Mouse (Mus musculus): ENCODE measurements at regions not wholly inside any gene's neighbourhood (a gene's known extent, or its start where the extent isn't known, plus 50 kb on each side); places are given as distances from the start of the nearest gene placed in this dataset.

DNA sequence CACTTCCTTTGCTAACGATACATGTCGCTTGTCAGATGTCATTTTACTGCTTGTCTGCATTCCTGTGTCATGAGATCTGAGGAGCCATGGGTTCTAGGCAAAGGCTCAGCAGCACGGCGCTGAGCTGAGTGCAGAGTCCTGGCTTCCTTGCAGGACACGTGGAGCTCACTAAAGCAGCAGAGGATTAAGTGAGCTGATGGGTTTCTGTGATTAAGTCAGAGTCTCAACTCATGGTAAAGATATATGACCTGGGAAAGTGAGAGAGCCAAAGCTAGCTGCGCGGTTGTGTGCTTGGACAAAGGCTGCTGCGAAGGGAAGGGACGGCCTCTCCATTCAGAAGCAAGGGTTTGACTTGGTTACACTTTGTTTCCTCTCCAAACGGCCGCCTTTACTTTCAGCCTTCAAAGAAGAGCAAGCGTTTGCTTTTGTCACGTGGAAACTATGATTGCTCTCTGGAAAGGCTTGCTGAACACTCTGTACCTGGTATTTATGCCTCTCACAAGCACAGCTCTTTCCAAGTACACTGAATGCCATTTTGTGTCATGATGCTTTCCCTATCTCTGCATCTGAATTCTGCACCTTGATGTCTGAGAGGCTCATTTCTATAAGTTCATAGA, 292.5 kb downstream of the Klf5 start:
- no peak overlapping the region for H3K27ac ChIP-seq (replicated peaks)
- H3K4me1 ChIP-seq = peaks cover 9% of the 10 kb centered on the region
- no peak overlapping the region for H3K4me3 ChIP-seq
- H3K36me3 ChIP-seq = no peaks in the 10 kb centered on the region
- no peaks in the 10 kb centered on the region for H3K27me3 ChIP-seq (replicated peaks)
- peak overlapping the region; percentile 25; the same call in 1 of the 2 replicates for H3K4me2 ChIP-seq
- no peak for ATAC-seq (ENCODE audit: extremely low read depth, insufficient number of reproducible peaks, low FRiP score, low TSS enrichment)
- no peaks in the 10 kb centered on the region for H3K9me3 ChIP-seq
- no peak overlapping the region for H3K9ac ChIP-seq
- WGBS = 47% methylated on average over 13 of the region's 13 CpGs

DNA sequence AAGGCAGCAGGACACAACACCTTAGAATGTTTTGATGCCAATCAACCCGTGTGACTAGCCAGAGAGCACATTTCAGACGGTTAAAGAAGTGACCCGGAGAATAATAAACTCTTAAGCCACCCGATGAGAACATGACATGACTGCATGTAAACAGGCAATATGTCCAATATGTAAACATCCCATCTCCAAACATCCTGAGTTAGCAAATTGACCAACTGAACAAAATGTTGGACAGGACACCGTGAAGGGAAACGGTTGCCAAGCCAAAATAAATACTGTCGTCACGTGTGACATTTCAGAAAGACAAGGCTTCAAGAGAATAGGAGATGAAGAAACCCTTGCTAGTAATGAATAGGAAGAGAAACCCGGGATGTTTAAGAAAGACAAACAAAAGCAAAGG, 294.4 kb downstream of the Klf5 start:
- Histone ChIP-seq H3K4me1 (peaks cover 9% of the 10 kb centered on the region), H3K27me3 (replicated peaks) (no peaks in the 10 kb centered on the region), H3K27ac (replicated peaks) (no peak overlapping the region), H3K4me2 (no peak overlapping the region), H3K36me3 (no peaks in the 10 kb centered on the region), H3K9me3 (no peaks in the 10 kb centered on the region), H3K4me3 (no peak overlapping the region), H3K9ac (no peak overlapping the region)
- ATAC-seq (ENCODE audit: extremely low read depth, insufficient number of reproducible peaks, low FRiP score, low TSS enrichment) = no peak
- 63% methylated on average over 9 of the region's 9 CpGs for WGBS

DNA sequence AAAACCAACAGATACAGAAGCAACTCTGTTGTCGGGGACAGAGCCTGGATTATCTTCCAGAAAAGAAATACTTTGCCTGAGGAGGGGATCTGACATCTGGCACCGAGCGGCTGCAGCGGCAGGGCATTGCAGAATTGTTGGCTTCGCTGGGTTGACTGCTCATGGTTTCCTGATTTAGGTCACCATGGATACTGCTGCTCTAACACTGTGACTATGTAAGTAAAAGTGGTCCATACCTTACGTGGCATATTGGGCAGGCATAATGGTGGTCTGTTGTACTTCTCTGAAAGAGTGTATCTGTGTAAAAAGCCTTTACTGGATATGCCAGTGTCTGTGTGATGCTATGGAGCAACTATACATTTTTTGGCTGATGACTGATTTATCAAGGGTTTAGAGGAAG, 295.4 kb downstream of the Klf5 start:
- Histone ChIP-seq H3K36me3 (no peaks in the 10 kb centered on the region), H3K4me1 (peaks cover 9% of the 10 kb centered on the region), H3K27ac (replicated peaks) (no peak overlapping the region), H3K27me3 (replicated peaks) (no peaks in the 10 kb centered on the region), H3K4me3 (no peak overlapping the region), H3K9me3 (no peaks in the 10 kb centered on the region), H3K9ac (no peak overlapping the region), H3K4me2 (no peak overlapping the region)
- WGBS = 56% methylated on average over 6 of the region's 6 CpGs
- no peak for ATAC-seq (ENCODE audit: extremely low read depth, insufficient number of reproducible peaks, low FRiP score, low TSS enrichment)

DNA sequence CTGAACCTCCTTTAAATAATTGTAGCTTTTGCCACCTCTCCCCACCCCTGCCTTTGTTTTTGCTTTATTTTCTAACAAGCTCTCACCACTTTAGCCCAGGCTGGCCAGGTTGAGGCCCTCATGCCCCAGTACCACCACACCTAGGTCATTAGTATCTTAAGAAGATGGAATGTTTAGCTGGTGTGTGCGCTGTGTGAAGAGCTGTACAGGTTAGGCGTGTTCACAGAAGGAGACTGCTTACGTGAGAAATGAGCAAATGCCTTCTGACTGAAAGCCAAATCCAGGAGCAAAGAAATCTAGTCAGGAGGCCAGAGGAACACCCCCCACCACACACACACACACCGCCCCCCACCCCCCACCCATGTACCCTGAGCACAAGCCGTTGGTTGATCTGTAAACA, 303.4 kb downstream of the Klf5 start:
- no peak overlapping the region for H3K9ac ChIP-seq
- H3K27ac ChIP-seq (replicated peaks) = no peak overlapping the region
- no peak overlapping the region for H3K4me2 ChIP-seq
- no peak for ATAC-seq (ENCODE audit: extremely low read depth, insufficient number of reproducible peaks, low FRiP score, low TSS enrichment)
- 73% methylated on average over 5 of the region's 5 CpGs for WGBS
- H3K4me1 ChIP-seq = no peaks in the 10 kb centered on the region
- no peak overlapping the region for H3K4me3 ChIP-seq
- H3K36me3 ChIP-seq = no peaks in the 10 kb centered on the region
- no peaks in the 10 kb centered on the region for H3K9me3 ChIP-seq
- no peaks in the 10 kb centered on the region for H3K27me3 ChIP-seq (replicated peaks)

DNA sequence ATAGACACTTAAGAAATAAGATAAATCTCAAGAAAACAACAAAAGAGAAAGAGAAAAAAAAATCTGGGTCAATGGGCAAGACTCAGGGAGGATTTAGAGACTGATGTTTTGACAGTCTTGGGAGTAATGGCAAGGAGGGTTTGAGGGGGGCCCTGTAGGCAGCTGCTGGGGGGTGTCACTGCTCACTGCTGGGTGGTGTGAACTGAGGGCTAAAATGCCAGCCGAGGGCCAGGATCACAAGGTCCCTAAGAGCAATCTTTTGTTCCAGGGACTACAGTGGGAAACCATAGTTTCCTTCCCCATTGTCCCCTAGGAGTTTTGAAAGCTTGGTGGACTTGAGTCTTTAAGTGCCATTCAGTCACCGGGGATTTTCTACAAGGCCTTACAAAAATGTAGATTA, 304.8 kb downstream of the Klf5 start:
- 58% methylated on average over 2 of the region's 2 CpGs for WGBS

DNA sequence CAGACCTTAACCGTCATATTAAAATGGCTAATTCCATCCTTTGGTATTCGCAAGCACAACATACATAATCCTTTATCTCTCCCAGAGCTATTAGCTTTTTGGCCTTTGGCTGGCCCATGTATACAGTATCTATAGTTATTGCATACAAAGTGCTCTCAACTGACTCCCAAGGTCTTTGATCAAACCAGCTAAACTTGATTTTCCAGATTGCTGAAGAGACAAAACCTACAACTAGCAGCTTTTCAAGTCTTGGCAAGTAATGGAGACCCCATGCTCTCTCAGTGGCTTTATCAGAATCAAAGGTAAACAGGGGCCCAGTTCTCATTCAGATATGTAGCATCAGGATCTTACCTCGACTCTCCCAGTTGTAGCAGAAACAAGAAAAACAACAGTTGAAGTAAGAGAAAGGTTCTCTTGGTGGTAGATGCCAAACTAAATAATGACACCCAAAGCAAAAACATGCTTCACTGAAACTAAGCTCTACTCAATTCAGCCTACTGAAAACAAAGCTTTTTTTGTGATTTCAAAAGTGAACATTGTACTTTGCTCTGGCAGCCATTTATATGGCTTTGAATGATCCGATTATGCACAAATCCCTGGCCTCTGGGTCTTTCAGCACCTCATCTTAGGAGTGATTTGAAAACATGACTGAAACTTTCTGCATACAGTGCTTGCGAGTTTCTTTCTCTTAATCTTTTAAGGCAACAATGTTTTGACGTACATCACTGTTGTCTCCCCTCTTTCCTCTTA, 307.0 kb downstream of the Klf5 start:
- Histone ChIP-seq H3K36me3 (no peaks in the 10 kb centered on the region), H3K4me2 (no peak overlapping the region), H3K27me3 (replicated peaks) (no peaks in the 10 kb centered on the region), H3K9ac (no peak overlapping the region), H3K9me3 (no peaks in the 10 kb centered on the region), H3K27ac (replicated peaks) (no peak overlapping the region), H3K4me1 (no peaks in the 10 kb centered on the region), H3K4me3 (no peak overlapping the region)
- 63% methylated on average over 6 of the region's 6 CpGs for WGBS
- no peak for ATAC-seq (ENCODE audit: extremely low read depth, insufficient number of reproducible peaks, low FRiP score, low TSS enrichment)

More for the DNA sequence above, 304.8 kb downstream of the Klf5 start:
- no peak for ATAC-seq (ENCODE audit: extremely low read depth, insufficient number of reproducible peaks, low FRiP score, low TSS enrichment)
- H3K27me3 ChIP-seq (replicated peaks) = no peaks in the 10 kb centered on the region
- H3K36me3 ChIP-seq = no peaks in the 10 kb centered on the region
- no peaks in the 10 kb centered on the region for H3K9me3 ChIP-seq
- no peak overlapping the region for H3K27ac ChIP-seq (replicated peaks)
- no peak overlapping the region for H3K4me3 ChIP-seq
- no peak overlapping the region for H3K4me2 ChIP-seq
- no peak overlapping the region for H3K9ac ChIP-seq
- H3K4me1 ChIP-seq = no peaks in the 10 kb centered on the region

DNA sequence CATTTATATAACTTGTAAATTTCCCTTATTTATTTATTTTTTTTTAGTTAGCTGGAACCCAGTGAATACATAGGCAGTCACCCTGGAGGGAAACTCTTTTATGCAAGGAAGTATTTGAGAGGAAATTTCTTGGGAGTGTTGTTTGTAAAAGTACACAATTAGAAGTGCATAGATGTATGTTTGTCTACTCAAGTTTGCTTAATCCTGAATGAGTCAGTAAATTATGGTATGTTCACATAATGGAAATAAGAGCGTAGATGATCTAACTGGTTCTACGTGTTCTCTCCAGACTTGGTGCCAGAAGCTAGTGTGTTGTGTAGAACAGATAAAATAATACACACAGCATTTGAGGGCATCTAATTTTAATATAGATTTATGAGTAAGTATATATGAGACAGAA, 310.5 kb downstream of the Klf5 start:
- Histone ChIP-seq H3K4me1 (no peaks in the 10 kb centered on the region), H3K9ac (no peak overlapping the region), H3K4me3 (no peak overlapping the region), H3K4me2 (no peak overlapping the region), H3K36me3 (no peaks in the 10 kb centered on the region), H3K9me3 (no peaks in the 10 kb centered on the region), H3K27ac (replicated peaks) (no peak overlapping the region), H3K27me3 (replicated peaks) (no peaks in the 10 kb centered on the region)
- no peak for ATAC-seq (ENCODE audit: extremely low read depth, insufficient number of reproducible peaks, low FRiP score, low TSS enrichment)
- WGBS = 85% methylated on average over 2 of the region's 2 CpGs

DNA sequence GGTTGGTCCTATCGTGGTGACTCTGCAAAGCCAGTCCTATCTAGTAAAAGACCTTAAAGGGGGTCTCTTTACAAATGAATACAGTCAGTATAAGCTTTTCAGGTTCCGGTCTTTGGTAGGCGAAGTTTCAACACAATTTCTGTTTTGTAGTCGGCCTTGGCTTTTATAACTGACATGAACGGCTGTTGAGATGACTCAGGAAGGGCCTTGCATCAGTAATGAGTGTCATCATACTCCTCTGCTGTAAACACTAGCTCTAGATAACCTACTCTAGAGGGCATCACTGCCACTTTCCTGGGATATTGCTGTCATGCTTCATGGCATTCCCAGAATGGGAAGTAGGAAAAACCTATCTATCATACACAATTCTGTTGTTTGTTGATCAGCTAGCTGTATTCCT, 312.9 kb downstream of the Klf5 start:
- Histone ChIP-seq H3K4me2 (no peak overlapping the region), H3K9ac (no peak overlapping the region), H3K36me3 (no peaks in the 10 kb centered on the region), H3K4me1 (no peaks in the 10 kb centered on the region), H3K27ac (replicated peaks) (no peak overlapping the region), H3K9me3 (no peaks in the 10 kb centered on the region), H3K27me3 (replicated peaks) (no peaks in the 10 kb centered on the region), H3K4me3 (no peak overlapping the region)
- WGBS = 85% methylated on average over 5 of the region's 5 CpGs
- ATAC-seq (ENCODE audit: extremely low read depth, insufficient number of reproducible peaks, low FRiP score, low TSS enrichment) = no peak

DNA sequence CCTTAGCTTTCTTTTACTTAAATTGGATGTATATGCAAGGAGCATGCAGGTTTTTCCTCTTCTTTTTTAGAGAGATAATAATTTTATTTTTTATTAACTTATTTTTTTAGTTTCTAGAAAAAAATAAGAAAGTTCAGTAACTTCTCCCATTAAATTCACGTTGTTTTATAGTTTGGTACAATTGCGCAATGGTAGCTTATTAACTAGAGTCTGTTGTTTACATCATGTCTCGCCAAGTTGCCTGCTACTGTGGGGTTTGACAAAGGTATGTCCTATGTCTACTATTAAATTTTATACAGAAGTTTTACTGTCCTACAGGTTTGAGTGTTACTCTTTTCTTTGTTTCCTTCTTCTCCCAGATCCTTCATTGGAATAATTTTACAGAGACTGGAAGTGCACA, 313.6 kb downstream of the Klf5 start:
- WGBS = 83% methylated on average over 3 of the region's 3 CpGs
- Histone ChIP-seq H3K4me1 (peaks cover 6% of the 10 kb centered on the region), H3K4me2 (no peak overlapping the region)

DNA sequence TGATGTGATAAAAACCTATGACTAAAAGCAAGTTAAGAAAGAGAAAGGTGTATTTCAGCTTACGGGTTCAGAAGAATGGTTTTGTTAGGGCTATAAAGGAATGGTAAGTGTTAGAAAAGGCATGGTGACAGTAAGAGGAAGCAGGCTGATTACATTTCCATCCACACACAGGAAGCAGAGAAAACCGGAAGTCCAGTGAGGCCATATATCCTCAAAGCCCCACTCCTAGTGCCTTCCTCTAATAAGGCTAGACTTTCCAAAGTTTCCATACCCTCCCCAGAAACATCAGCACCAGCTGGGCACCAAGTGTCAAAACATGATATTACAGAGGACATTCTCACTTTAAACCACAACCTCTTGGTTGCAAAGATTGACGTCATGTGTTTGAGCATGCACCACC, 316.3 kb downstream of the Klf5 start:
- Histone ChIP-seq H3K27ac (replicated peaks) (no peak overlapping the region), H3K4me1 (peaks cover 11% of the 10 kb centered on the region), H3K9me3 (no peaks in the 10 kb centered on the region), H3K4me2 (no peak overlapping the region), H3K4me3 (no peak overlapping the region), H3K9ac (no peak overlapping the region), H3K27me3 (replicated peaks) (no peaks in the 10 kb centered on the region), H3K36me3 (no peaks in the 10 kb centered on the region)
- 68% methylated on average over 3 of the region's 3 CpGs for WGBS
- no peak for ATAC-seq (ENCODE audit: extremely low read depth, insufficient number of reproducible peaks, low FRiP score, low TSS enrichment)

More for the DNA sequence above, 313.6 kb downstream of the Klf5 start:
- Histone ChIP-seq H3K9ac (no peak overlapping the region), H3K27ac (replicated peaks) (no peak overlapping the region), H3K4me3 (no peak overlapping the region), H3K9me3 (no peaks in the 10 kb centered on the region), H3K27me3 (replicated peaks) (no peaks in the 10 kb centered on the region), H3K36me3 (no peaks in the 10 kb centered on the region)
- ATAC-seq (ENCODE audit: extremely low read depth, insufficient number of reproducible peaks, low FRiP score, low TSS enrichment) = no peak

DNA sequence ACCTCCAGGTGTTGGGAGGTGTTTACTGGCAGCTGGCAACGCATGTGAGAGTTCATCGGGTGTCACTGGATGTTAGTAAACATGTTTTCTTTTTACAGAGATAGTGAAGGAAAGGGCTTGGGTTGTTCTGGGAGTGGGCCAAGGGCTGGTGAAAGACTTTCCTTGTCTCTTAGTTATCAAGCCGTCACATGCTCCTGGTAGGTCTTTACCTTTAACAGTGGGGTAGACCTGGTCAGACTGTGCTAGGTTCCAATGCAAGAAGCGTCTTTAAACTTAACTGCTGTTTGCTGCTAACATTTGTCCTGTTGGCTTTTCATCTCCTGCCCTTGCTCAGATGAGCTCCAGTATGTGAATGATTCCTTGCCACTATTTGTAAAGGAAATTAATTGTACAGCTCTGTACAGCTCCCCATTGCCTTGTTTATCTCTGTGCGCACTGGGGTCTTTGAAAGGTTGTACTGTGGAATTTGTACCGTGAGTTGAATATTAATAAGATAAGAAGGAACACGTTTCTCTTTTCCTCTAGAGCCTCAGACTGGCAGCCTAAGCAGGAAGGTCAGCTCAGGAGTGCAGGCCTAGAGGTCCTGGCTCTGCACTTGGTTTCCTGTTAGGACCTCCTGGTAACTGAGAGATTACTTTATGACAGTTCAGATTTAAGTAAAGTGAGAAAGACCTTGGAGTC, 318.3 kb downstream of the Klf5 start:
- Histone ChIP-seq H3K9me3 (no peaks in the 10 kb centered on the region), H3K4me2 (no peak overlapping the region), H3K4me3 (no peak overlapping the region), H3K27ac (replicated peaks) (0 out of 2 replicates have a peak overlapping the region, but pooled peaks have one; percentile 3), H3K9ac (no peak overlapping the region), H3K27me3 (replicated peaks) (no peaks in the 10 kb centered on the region), H3K36me3 (no peaks in the 10 kb centered on the region), H3K4me1 (peaks cover 11% of the 10 kb centered on the region)
- ATAC-seq (ENCODE audit: extremely low read depth, insufficient number of reproducible peaks, low FRiP score, low TSS enrichment) = no peak
- 35% methylated on average over 7 of the region's 7 CpGs for WGBS
